Mouse (Mus musculus): ENCODE measurements around the gene Neurl3.

DNA sequence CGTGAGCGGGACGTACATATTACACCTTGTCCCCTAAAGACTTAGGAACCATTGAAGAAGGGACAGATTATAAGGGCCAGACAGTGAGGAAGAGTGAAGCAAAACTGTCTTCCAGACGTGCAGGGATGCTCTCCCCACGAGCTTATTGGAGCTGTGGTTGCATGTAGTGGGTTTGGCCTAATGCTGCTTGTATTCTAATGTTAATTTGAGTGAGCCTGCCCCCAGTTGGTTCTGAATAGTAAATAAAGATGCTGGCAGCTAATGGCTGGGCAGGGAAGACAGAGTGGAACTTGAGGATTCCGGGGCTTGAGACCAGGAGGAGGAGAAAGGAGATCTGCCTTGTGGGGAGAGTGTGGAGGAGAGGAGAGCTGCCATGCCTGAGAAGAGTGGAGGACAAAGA, 27.8 kb downstream of the Neurl3 start:
- TF ChIP-seq CTCF (IDR thresholded peaks at IDR 0.05; ENCODE audit: control insufficient read depth, insufficient read depth, low read length): no peak
- no peak for TF ChIP-seq POLR2A (IDR thresholded peaks at IDR 0.05; ENCODE audit: borderline replicate concordance, control insufficient read depth, low read depth, low read length)

Data from bone marrow, adult 2 months (tissue).